Mouse (Mus musculus) neutrophil, adult 59 days (primary cell): Measurements from ENCODE around the gene Ciao1. TPM values are rescaled to one million over a fixed set of nuclear protein-coding genes. Genes with fewer than 3 reads are reported as not detected.

Experiments
- total RNA-seq, 2 experiments: library from RNA; stranded (reverse); gene quantifications; 1 replicate in 1 of 2; 2 replicates in 1 of 2; pipeline ENCODE4 v1.2.4; 2023

Ciao1 gene
- total RNA-seq, result 10 to 100 TPM; 30.8 to 34.3 TPM

DNA sequence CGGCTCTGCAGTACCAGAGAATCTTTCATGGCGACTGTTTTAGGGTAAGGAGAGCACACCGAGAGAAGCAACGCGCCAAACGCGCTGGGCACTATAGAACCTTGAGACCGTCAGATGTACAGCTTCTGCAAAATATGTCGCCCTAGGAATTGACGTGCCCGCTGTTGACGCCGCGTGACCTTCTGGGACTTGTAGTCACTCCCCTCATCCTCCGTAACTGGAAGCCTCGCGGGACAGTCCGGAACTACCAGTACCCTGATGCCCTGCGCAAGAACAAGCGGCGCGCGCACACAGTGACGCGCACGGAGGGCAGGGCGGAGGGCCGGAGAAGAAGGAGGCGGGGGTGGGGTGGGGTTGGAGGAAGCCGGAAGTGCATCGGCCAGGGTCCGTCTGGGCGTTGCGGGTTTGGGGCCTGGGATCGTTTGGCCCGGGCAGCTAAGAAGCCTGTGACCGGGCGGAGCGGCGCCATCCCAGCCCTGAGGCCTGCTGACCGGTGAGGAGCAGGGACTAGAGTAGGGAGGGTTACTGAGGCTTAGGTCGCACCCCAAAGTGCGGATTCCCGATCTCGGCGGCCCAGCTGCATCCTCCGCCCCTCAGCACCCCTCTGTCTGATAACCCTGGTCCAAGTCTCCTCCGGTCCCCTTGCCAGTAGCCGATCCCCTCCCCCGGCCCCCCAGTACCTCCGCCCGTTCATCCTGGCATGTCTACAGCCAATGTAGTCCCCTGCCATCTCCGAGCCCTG, at the start of gene Ciao1, which contains the start of gene Tmem127:
TSS of gene Ciao1 (minus strand) at position 225 of the 742 bp plus-strand sequence.
TSS of gene Tmem127 (plus strand) at position 317 of the 742 bp plus-strand sequence.

GRCm38 (mm10) chr2:127269491-127270299, 22.1 kb upstream of the Ciao1 start, which contains the start of gene Stard7:
TSS of gene Stard7 (plus strand) at chr2:127270218.

GRCm38 (mm10) chr2:127207547-127208451, 39.8 kb downstream of the Ciao1 start, which contains the start of the genes 1810024B03Rik and Snrnp200:
TSS of gene 1810024B03Rik (minus strand) at chr2:127208280.
TSS of gene Snrnp200 (plus strand) at chr2:127208386.

Other genes with a start within 250 kb of the Ciao1 start
- gene Ap4e1, start 239.1 kb downstream of the Ciao1 start, total RNA-seq, result 10 to 100 TPM; 13.3 to 13.6 TPM
- 10 to 100 TPM; 14.6 to 18.8 TPM for gene Blvra, start 177.2 kb downstream of the Ciao1 start, total RNA-seq
- 10 to 100 TPM; 41.4 to 56.2 TPM for gene Ncaph, start 113.9 kb downstream of the Ciao1 start, total RNA-seq
- 10 to 100 TPM; 19.4 to 26.4 TPM for gene Itpripl1, start 104.4 kb downstream of the Ciao1 start, total RNA-seq
- under 1 TPM; 0.42 to 0.57 TPM for gene 1810024B03Rik, start 39.5 kb downstream of the Ciao1 start, total RNA-seq
- gene Snrnp200, start 39.4 kb downstream of the Ciao1 start, total RNA-seq, result 100 to 1,000 TPM in 1 of 2 experiments, 10 to 100 TPM in 1; 81.3 to 102 TPM
- 10 to 100 TPM; 69.0 to 73.6 TPM for gene Tmem127, start 92 bp upstream of the Ciao1 start, total RNA-seq
- gene Stard7, start 22.4 kb upstream of the Ciao1 start, total RNA-seq, result 10 to 100 TPM; 65.0 to 72.4 TPM
- gene Dusp2, start 88.3 kb upstream of the Ciao1 start, total RNA-seq, result 10 to 100 TPM; 44.8 to 47.5 TPM
- under 1 TPM; 0.13 to 0.15 TPM for gene Astl, start 90.8 kb upstream of the Ciao1 start, total RNA-seq
- not detected for gene Adra2b, start 115.4 kb upstream of the Ciao1 start, total RNA-seq
- not detected for gene Gpat2, start 177.4 kb upstream of the Ciao1 start, total RNA-seq
- 1 to 10 TPM; 7.6 to 8.4 TPM for gene Fahd2a, start 196.7 kb upstream of the Ciao1 start, total RNA-seq